Mouse (Mus musculus) bone marrow macrophage, adult 2 months (primary cell): ENCODE data around the gene Gm13030.

Experiments
- CTCF ChIP-seq: IDR thresholded peaks from 2 replicates; pipeline ENCODE4 v1.5.1; 2012; ENCODE audit warnings: low read depth, mild to moderate bottlenecking, low read length, moderate library complexity
- POLR2A ChIP-seq: IDR thresholded peaks from 2 replicates; pipeline ENCODE4 v1.6.1; 2012; ENCODE audit warnings: mild to moderate bottlenecking, low read depth, low read length, borderline replicate concordance

DNA sequence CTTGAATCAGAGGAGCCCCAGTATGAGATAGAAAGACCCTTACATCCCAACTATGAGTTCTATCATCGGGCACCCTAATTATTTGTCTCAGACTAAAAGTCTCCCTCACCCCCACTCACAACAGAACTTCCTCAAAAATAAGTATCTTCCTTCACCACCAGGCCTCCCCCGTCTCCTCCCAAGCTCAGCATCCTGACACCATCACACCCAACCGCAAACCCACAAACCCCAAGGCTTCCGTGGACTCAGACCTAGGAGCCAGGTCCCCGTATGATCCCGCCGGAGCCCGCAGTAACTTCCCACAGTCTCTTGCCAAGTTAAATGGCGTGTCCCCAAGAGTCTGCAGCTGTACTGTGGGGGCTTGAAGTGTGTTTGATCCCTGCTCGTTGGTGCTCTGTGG lies 16.2 kb downstream of the Gm13030 start:
- TF ChIP-seq CTCF (no peak), POLR2A (no peak)
